Mouse (Mus musculus) midbrain, embryonic 14.5 days (tissue): ENCODE measurements around the gene Nlgn1. TPM values are rescaled to one million over a fixed set of nuclear protein-coding genes. Genes with fewer than 3 reads are reported as not detected.
"Not testable (repeated sequence)": the region's sequence is repeated elsewhere in the genome, so short reads cannot be mapped to it uniquely, and the experiment has no call there.

Experiments
- ATAC-seq: fragments of 200-750 bp; cut with Nextera tagmentation; 2 replicates; pipeline ENCODE4 v1.8.0; 2017; ENCODE audit warnings: moderate number of reproducible peaks, moderate library complexity; ENCODE audit not compliant: low FRiP score, low TSS enrichment
- DNase-seq: peaks from one replicate; pipeline ENCODE4 v3.0.0-alpha.2; 2015
- H3K27ac ChIP-seq: fragments of 300-500 bp; sonication (generic); replicated peaks from 2 replicates; pipeline ENCODE4 v1.5.1; 2014; ENCODE audit warnings: mild to moderate bottlenecking, low read depth, low read length, moderate library complexity
- H3K27me3 ChIP-seq: fragments of 300-500 bp; sonication (generic); 2 replicates; pipeline ENCODE4 v1.6.1; 2014; ENCODE audit warnings: low read length, control low read depth, mixed read lengths; ENCODE audit not compliant: control insufficient read depth, insufficient read depth
- H3K36me3 ChIP-seq: fragments of 300-500 bp; sonication (generic); 2 replicates; pipeline ENCODE4 v1.6.1; 2014; ENCODE audit warnings: low read length, control low read depth; ENCODE audit not compliant: control insufficient read depth, insufficient read depth
- H3K4me1 ChIP-seq: fragments of 300-500 bp; sonication (generic); 2 replicates; pipeline ENCODE4 v1.6.1; 2014; ENCODE audit warnings: mild to moderate bottlenecking, antibody characterized with exemption, low read length, control low read depth; ENCODE audit not compliant: control insufficient read depth, insufficient read depth
- H3K4me2 ChIP-seq: fragments of 300-500 bp; sonication (generic); 2 replicates; pipeline ENCODE4 v1.6.1; 2014; ENCODE audit warnings: mild to moderate bottlenecking, low read length, moderate library complexity
- H3K4me3 ChIP-seq: fragments of 300-500 bp; sonication (generic); replicated peaks from 2 replicates; pipeline ENCODE4 v1.5.1; 2014; ENCODE audit warnings: low read depth, low read length
- H3K9ac ChIP-seq: fragments of 300-500 bp; sonication (generic); replicated peaks from 2 replicates; pipeline ENCODE4 v1.6.1; 2014; ENCODE audit warnings: mild to moderate bottlenecking, low read length, moderate library complexity
- H3K9me3 ChIP-seq: fragments of 300-500 bp; sonication (generic); 2 replicates; pipeline ENCODE4 v1.6.1; 2016; ENCODE audit warnings: low read length, control low read depth, mixed read lengths; ENCODE audit not compliant: control insufficient read depth
- WGBS: fragments of 180-500 bp; shearing (Covaris S2); extraction: QIAGEN DNeasy Blood & Tissue Kit; methylation state at CpG from one replicate; pipeline ENCODE4 v1.1.7; 2014; 5-methylcytosine and 5-hydroxymethylcytosine counted together
- polyA plus RNA-seq: library from polyadenylated mRNA; unstranded; fragments of >200 nt; fragmentation: Nextera tagmentation; extraction: Ambion mirVana; gene quantifications from 2 replicates; pipeline ENCODE4 v1.2.1, GENCODE M21; 2014

Nlgn1 gene
- polyA plus RNA-seq, 1 experiment from 2014 or later, result 26.1 TPM

DNA sequence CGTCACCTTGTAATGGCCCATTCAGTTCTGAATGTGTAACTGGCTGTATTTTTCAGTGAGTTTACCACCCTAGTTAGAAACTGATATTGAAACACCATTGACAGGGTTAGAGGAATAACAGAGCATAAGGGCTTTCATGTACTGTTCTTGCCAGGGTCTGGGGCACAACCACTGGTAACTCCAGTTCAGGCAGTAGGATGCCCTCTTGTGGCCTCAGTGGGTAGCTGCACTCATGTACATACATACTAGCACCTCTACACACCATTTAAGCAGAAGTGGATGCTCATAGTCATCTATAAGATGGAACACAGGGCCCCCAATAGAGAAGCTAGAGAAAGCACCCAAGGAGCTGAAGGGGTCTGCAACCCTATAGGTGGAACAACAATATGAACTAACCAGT, 773.7 kb downstream of the Nlgn1 start:
- H3K9me3 ChIP-seq, H3K4me2 ChIP-seq, H3K36me3 ChIP-seq, DNase-seq, H3K27me3 ChIP-seq, H3K4me3 ChIP-seq, H3K27ac ChIP-seq, ATAC-seq, H3K9ac ChIP-seq, H3K4me1 ChIP-seq: not testable (repeated sequence)
- WGBS, result 95% methylated on average over 1 of the region's 1 CpGs

DNA sequence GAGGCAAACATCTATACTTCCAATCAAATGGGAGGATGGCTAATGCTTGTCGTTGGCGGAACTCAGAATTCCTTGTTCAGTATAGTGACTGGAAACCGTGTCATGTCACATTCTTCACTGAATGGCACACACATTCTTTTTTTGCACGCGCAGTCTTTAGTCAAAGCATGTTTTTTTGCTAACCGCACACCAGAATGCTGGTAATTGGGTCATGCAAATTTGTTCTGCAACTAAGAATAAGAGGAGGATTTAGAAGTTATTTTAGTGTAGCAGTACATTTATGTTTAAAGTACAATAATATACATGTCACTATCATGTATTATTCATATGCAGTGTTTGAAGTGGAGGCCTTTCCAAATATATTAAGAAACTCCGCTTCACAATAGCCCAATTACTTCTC, 783.2 kb downstream of the Nlgn1 start:
- not testable (repeated sequence) for H3K27me3 ChIP-seq, H3K4me2 ChIP-seq, H3K36me3 ChIP-seq, DNase-seq, H3K27ac ChIP-seq, H3K9ac ChIP-seq, H3K4me1 ChIP-seq, H3K4me3 ChIP-seq, H3K9me3 ChIP-seq, ATAC-seq
- WGBS, result 65% methylated on average over 3 of the region's 7 CpGs

- DNase-seq, H3K27me3 ChIP-seq, H3K4me3 ChIP-seq, H3K4me1 ChIP-seq, H3K27ac ChIP-seq, H3K36me3 ChIP-seq, H3K9me3 ChIP-seq, H3K4me2 ChIP-seq, H3K9ac ChIP-seq, ATAC-seq: not testable (repeated sequence)
- 78% methylated on average over 1 of the region's 3 CpGs for WGBS
Observed at GRCm38 (mm10) chr3:25524236-25524635, 808.0 kb downstream of the Nlgn1 start.

GRCm38 (mm10) chr3:25463051-25463450, 869.2 kb downstream of the Nlgn1 start:
- H3K4me1 ChIP-seq, result no peaks in the 10 kb centered on the region
- H3K9me3 ChIP-seq, result no peaks in the 10 kb centered on the region
- H3K4me3 ChIP-seq, result no peak overlapping the region
- no peak overlapping the region for H3K4me2 ChIP-seq
- H3K27ac ChIP-seq, result no peak overlapping the region
- no peaks in the 10 kb centered on the region for H3K27me3 ChIP-seq
- DNase-seq (no peak), ATAC-seq (no peak)
- no peaks in the 10 kb centered on the region for H3K36me3 ChIP-seq
- no peak overlapping the region for H3K9ac ChIP-seq
- WGBS, result 89% methylated on average over 2 of the region's 2 CpGs

- peak overlapping the region; percentile 39; the same call in 1 of the 2 replicates for H3K27ac ChIP-seq
- H3K4me1 ChIP-seq, result no peaks in the 10 kb centered on the region
- no peaks in the 10 kb centered on the region for H3K9me3 ChIP-seq
- H3K36me3 ChIP-seq, result no peaks in the 10 kb centered on the region
- DNase-seq (peak; percentile 21), ATAC-seq (no peak)
- no peak overlapping the region for H3K4me3 ChIP-seq
- WGBS, result 46% methylated on average over 8 of the region's 8 CpGs
- H3K4me2 ChIP-seq, result no peak overlapping the region
- no peak overlapping the region for H3K9ac ChIP-seq
- no peaks in the 10 kb centered on the region for H3K27me3 ChIP-seq
Observed at GRCm38 (mm10) chr3:25456250-25456860, 875.9 kb downstream of the Nlgn1 start.

GRCm38 (mm10) chr3:25452314-25452713, 879.9 kb downstream of the Nlgn1 start:
- Histone ChIP-seq H3K4me2 (no peak overlapping the region), H3K27ac (no peak overlapping the region), H3K9ac (no peak overlapping the region), H3K4me3 (no peak overlapping the region), H3K36me3 (no peaks in the 10 kb centered on the region), H3K4me1 (0 out of 2 replicates have a peak, but pooled peaks cover 2% of the 10 kb centered on the region), H3K27me3 (no peaks in the 10 kb centered on the region), H3K9me3 (no peaks in the 10 kb centered on the region)
- 38% methylated on average over 1 of the region's 1 CpGs for WGBS
- ATAC-seq, result no peak
- no peak for DNase-seq

DNA sequence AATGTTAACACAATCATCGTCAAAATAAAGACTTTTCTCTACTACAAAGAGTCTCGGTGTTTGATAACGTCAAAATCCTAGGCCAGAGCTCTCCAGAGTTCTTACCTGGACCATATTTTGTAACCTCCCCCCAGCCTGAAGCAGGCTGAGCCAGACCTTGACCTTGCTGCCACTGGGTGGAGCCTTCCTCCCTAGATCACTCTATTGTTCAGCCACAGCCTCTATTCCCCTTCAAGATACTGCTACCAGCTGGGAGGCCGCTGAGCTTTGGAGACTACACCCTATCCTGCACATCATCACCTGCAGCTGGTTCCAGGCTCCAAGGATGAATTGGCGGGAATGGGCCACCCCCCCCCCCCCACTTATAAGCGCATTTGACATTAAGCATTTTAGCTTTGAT, 881.8 kb downstream of the Nlgn1 start:
- H3K4me2 ChIP-seq, result no peak overlapping the region
- DNase-seq, result no peak
- no peak overlapping the region for H3K9ac ChIP-seq
- H3K36me3 ChIP-seq, result no peaks in the 10 kb centered on the region
- no peak for ATAC-seq
- H3K27me3 ChIP-seq, result no peaks in the 10 kb centered on the region
- no peaks in the 10 kb centered on the region for H3K9me3 ChIP-seq
- no peak overlapping the region for H3K27ac ChIP-seq
- 66% methylated on average over 6 of the region's 6 CpGs for WGBS
- no peak overlapping the region for H3K4me3 ChIP-seq
- H3K4me1 ChIP-seq, result 0 out of 2 replicates have a peak, but pooled peaks cover 5% of the 10 kb centered on the region

GRCm38 (mm10) chr3:25449356-25449755, 882.9 kb downstream of the Nlgn1 start:
- H3K4me2 ChIP-seq, result no peak overlapping the region
- H3K27ac ChIP-seq, result no peak overlapping the region
- 0 out of 2 replicates have a peak, but pooled peaks cover 5% of the 10 kb centered on the region for H3K4me1 ChIP-seq
- no peak overlapping the region for H3K9ac ChIP-seq
- no peaks in the 10 kb centered on the region for H3K27me3 ChIP-seq
- ATAC-seq (no peak), DNase-seq (no peak)
- no peaks in the 10 kb centered on the region for H3K9me3 ChIP-seq
- H3K36me3 ChIP-seq, result no peaks in the 10 kb centered on the region
- H3K4me3 ChIP-seq, result no peak overlapping the region
- 89% methylated on average over 4 of the region's 4 CpGs for WGBS

DNA sequence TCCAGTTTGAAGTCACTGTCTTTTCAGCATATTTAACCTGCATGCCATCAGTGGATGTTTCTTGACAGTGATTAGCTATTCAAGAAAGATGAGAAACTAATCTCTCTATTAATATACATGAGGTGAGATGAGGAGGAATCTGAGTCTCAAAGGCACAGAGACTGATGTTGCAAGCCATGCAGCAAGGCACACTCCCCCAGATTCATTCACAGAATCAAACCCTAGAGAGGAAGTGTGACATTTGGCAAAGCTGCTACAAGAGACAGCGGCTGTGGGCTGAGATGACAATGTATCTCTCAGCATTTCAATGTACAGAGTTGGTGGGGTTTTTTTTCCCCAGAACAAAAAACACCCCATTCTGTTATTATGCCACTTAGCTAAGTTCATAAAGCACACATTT, 885.1 kb downstream of the Nlgn1 start:
- Histone ChIP-seq H3K9me3 (no peaks in the 10 kb centered on the region), H3K27me3 (no peaks in the 10 kb centered on the region), H3K36me3 (no peaks in the 10 kb centered on the region), H3K4me2 (no peak overlapping the region), H3K4me1 (0 out of 2 replicates have a peak, but pooled peaks cover 5% of the 10 kb centered on the region), H3K4me3 (no peak overlapping the region), H3K9ac (no peak overlapping the region), H3K27ac (0 out of 2 replicates have a peak overlapping the region, but pooled peaks have one; percentile 6)
- DNase-seq (peak; percentile 61), ATAC-seq (peak; percentile 55; the same call in 1 of the 2 replicates)
- 23% methylated on average over 1 of the region's 1 CpGs for WGBS
